In the genomic region with DNA sequence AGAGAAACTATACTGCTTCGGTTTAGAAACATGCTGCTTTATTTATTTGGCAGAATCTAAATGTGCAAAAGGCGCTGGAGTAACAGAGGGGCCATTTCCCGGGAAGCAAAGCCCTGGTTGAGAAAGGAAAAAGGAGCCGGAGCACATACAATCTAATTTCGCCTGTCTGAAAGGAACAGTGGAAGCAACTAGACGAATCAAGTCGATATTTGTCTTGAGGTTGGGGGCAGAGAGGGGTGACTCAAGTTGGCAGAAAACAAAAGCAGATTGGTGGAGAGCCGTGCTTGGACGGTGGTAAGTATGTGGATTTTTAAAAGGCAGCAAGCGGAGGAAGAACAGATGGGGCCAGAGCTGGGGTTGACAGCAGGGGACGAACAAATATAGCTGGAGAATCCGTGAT, we compare ENCODE assay signal across 9 mouse cellular contexts. TPM values are rescaled to one million over a fixed set of nuclear protein-coding genes. Genes with fewer than 3 reads are reported as not detected.
DNase-seq lines count a peak whose midpoint lies in the region; ATAC-seq and TF ChIP-seq lines count a peak whose summit lies in the region.
"Had no signal": no experiment of that assay in that cellular context is flagged by ENCODE, and none has a peak within 500 bp of the region (broad histone marks: within the 10 kb centered on the region; RNA-seq: fewer than 3 reads in every experiment).

No protein-coding gene starts in this region.

- H3K27me3 ChIP-seq in kidney, embryonic 16.5 days (ENCODE audit: insufficient read depth, low read length): no peaks in the 10 kb centered on the region
- no peaks in the 10 kb centered on the region for H3K27me3 ChIP-seq in myocyte (ENCODE audit: control insufficient read depth, insufficient read depth, insufficient read length)

- H3K36me3 ChIP-seq in kidney, embryonic 16.5 days (ENCODE audit: insufficient read depth, low read length): no peaks in the 10 kb centered on the region
- peaks cover 4% of the 10 kb centered on the region for H3K36me3 ChIP-seq in myocyte (ENCODE audit: control insufficient read depth, insufficient read depth)
- H3K36me3 ChIP-seq: G1E had no signal

- H3K9me3 ChIP-seq in kidney, embryonic 16.5 days (ENCODE audit: low read length): no peaks in the 10 kb centered on the region

- no peak overlapping the region for H3K4me3 ChIP-seq in kidney, embryonic 16.5 days (ENCODE audit: low read length)
- H3K4me3 ChIP-seq in embryonic fibroblast, embryonic 13.5 days (ENCODE audit: insufficient read depth, low read length): no peak overlapping the region
- H3K4me3 ChIP-seq in myocyte: no peak overlapping the region

- TF ChIP-seq CTCF in embryonic fibroblast, embryonic 13.5 days (IDR thresholded peaks at IDR 0.05; ENCODE audit: borderline replicate concordance, insufficient read depth, low read length): no peak

- DNase-seq in kidney, postnatal 10 days: no peak
- DNase-seq in cerebellum, adult 18-20 months: peak; percentile 78 to 86
- DNase-seq in embryo, embryonic 10.5 days (ENCODE audit: low spot score): no peak
- no peak for DNase-seq in gastrocnemius, postnatal 14 days
- no peak for DNase-seq in layer of hippocampus, postnatal 25 days (ENCODE audit: extremely low spot score in 1 of 2, low spot score in 1 of 2)

- no peak for TF ChIP-seq POLR2A in embryonic fibroblast, embryonic 13.5 days (IDR thresholded peaks at IDR 0.05; ENCODE audit: low read depth, low read length)
- no peak for TF ChIP-seq POLR2A in myocyte (IDR thresholded peaks at IDR 0.05; ENCODE audit: insufficient read length, low read depth)

- no peak for ATAC-seq in kidney, embryonic 16.5 days (ENCODE audit: low FRiP score, low TSS enrichment)

- peaks cover 37% of the 10 kb centered on the region for H3K4me1 ChIP-seq in kidney, embryonic 16.5 days (ENCODE audit: insufficient read depth, low read length)
- peaks cover 13% of the 10 kb centered on the region for H3K4me1 ChIP-seq in embryonic fibroblast, embryonic 13.5 days (ENCODE audit: control insufficient read depth, insufficient read depth, low read length)

- H3K27ac ChIP-seq in kidney, embryonic 16.5 days (ENCODE audit: low read length): peak overlapping the region; percentile 56
- H3K27ac ChIP-seq in embryonic fibroblast, embryonic 13.5 days (ENCODE audit: insufficient read depth, low read length): peak overlapping the region; percentile 32

- intact Hi-C loops in gastrocnemius, postnatal 14 days (cut with DNase I; ENCODE audit: low total_unique reads): no loop called here

- WGBS in kidney, embryonic 16.5 days: 54% methylated on average over 12 of the region's 12 CpGs

- H3ac ChIP-seq in myocyte (ENCODE audit: control insufficient read depth, insufficient read length): no peak overlapping the region

- no peak overlapping the region for H3K9ac ChIP-seq in kidney, embryonic 16.5 days (replicated peaks; ENCODE audit: low read length)

- H3K79me2 ChIP-seq in myocyte (ENCODE audit: control insufficient read depth, insufficient read depth): peaks cover 98% of the 10 kb centered on the region

- H3K4me2 ChIP-seq in kidney, embryonic 16.5 days (replicated peaks; ENCODE audit: low read depth, low read length): no peak overlapping the region
- H3K4me2 ChIP-seq in myocyte (ENCODE audit: low read depth): peak overlapping the region; percentile 32

TF ChIP-seq in myocyte, 11 proteins besides CTCF, POLR2A, EP300 and RAD21:
- TF ChIP-seq CEBPB (IDR thresholded peaks at IDR 0.05; ENCODE audit: insufficient read depth, poor library complexity, severe bottlenecking) (no peak), TCF3 (IDR thresholded peaks at IDR 0.05; ENCODE audit: insufficient read length, low read depth) (no peak), SRF (IDR thresholded peaks at IDR 0.05; ENCODE audit: control insufficient read depth, insufficient read length, low read depth) (no peak), POLR2AphosphoS2 (IDR thresholded peaks at IDR 0.05; ENCODE audit: insufficient read length, low read depth) (no peak)

RNA-seq across cellular contexts. Expression of a gene that starts 40.7 kb away (rescaled TPM):
- 137 and 168 TPM in 2 replicates for polyA plus RNA-seq in kidney, embryonic 16.5 days (2015; fragmentation: Nextera tagmentation; extraction: Ambion mirVana)
- polyA plus RNA-seq in embryonic fibroblast, embryonic 13.5 days (2011; ENCODE audit: insufficient read length, low read depth, missing spikeins): 182 and 218 TPM in 2 replicates
- polyA plus RNA-seq in myocyte (2012; fragmentation: generic; extraction: Trizol): 327 TPM
- total RNA-seq in gastrocnemius, postnatal 14 days (2021): 10 to 100 TPM; 36.8 to 51.7 TPM
- 100 to 1,000 TPM; 302 to 334 TPM for total RNA-seq in layer of hippocampus, postnatal 25 days (2021)
- polyA plus RNA-seq: G1E had no signal

Comparison
In these comparisons a context has a peak if more than half of its experiments do, and no peak if none do; other contexts are left out.
1. DNase-seq: peak in cerebellum, adult 18-20 months (2 of 2); none in kidney, postnatal 10 days (single experiment), embryo, embryonic 10.5 days (single experiment), gastrocnemius, postnatal 14 days (single experiment) and layer of hippocampus, postnatal 25 days (0 of 2).